Comparison of ENCODE assay signal across 8 mouse cellular contexts in genomic region chr13:20183512-20184238, GRCm38 (mm10).
DNase-seq lines count a peak whose midpoint lies in the region; ATAC-seq and TF ChIP-seq lines count a peak whose summit lies in the region.

No protein-coding gene starts in this region.

- H3K4me1 ChIP-seq in ES-E14 (ENCODE audit: control insufficient read depth in 2 of 2, insufficient read depth in 2 of 2, low read length in 2 of 2, poor library complexity in 1 of 2), result peaks cover 7 to 31% of the 10 kb centered on the region in 2 experiments
- H3K4me1 ChIP-seq in hindbrain, embryonic 15.5 days (replicated peaks), result peaks cover 18% of the 10 kb centered on the region
- peaks cover 12 to 41% of the 10 kb centered on the region in 2 experiments for H3K4me1 ChIP-seq in liver, embryonic 14.5 days (replicated peaks; ENCODE audit: control insufficient read depth in 2 of 2, insufficient read depth in 2 of 2, low read length in 1 of 2)

- peak; percentile 40; the same call in 1 of the 2 replicates for TF ChIP-seq CTCF in gastrocnemius, adult 2 months (IDR thresholded peaks at IDR 0.05)
- peak; percentile 51 for TF ChIP-seq CTCF in liver, embryonic 14.5 days (IDR thresholded peaks at IDR 0.05; ENCODE audit: low read depth)

- no peak overlapping the region for H3K4me3 ChIP-seq in gastrocnemius, adult 2 months
- peak overlapping the region in 1 of 2 experiments; percentile 5; a peak in 1 of 4 replicates for H3K4me3 ChIP-seq in ES-E14 (ENCODE audit: insufficient read depth in 1 of 2, low read depth in 1 of 2, low read length in 2 of 2, poor library complexity in 1 of 2, severe bottlenecking in 1 of 2)
- no peak overlapping the region for H3K4me3 ChIP-seq in hindbrain, embryonic 15.5 days
- H3K4me3 ChIP-seq in liver, embryonic 14.5 days (ENCODE audit: insufficient read depth in 1 of 2, low read depth in 2 of 2, low read length in 2 of 2), result no peak overlapping the region

- peak overlapping the region; percentile 73 for H3K27ac ChIP-seq in gastrocnemius, adult 2 months
- H3K27ac ChIP-seq in ES-E14 (ENCODE audit: insufficient read depth, low read depth, low read length, poor library complexity, severe bottlenecking), result peak overlapping the region; percentile 70; the same call in 1 of the 2 replicates
- H3K27ac ChIP-seq in hindbrain, embryonic 15.5 days (replicated peaks), result peak overlapping the region; percentile 9; the same call in 1 of the 2 replicates
- H3K27ac ChIP-seq in liver, embryonic 14.5 days, result no peak overlapping the region

- peak; percentile 71 for ATAC-seq in hindbrain, embryonic 15.5 days (ENCODE audit: low FRiP score, low read depth)
- peak; percentile 51 for ATAC-seq in liver, embryonic 14.5 days (ENCODE audit: insufficient read depth)

- WGBS in hindbrain, embryonic 15.5 days, result 7% methylated on average over 9 of the region's 9 CpGs
- 6% methylated on average over 9 of the region's 9 CpGs for WGBS in liver, embryonic 14.5 days (ENCODE audit: insufficient replicate concordance)

- H3K9ac ChIP-seq in ES-E14 (ENCODE audit: insufficient read depth, low read depth, low read length, poor library complexity, severe bottlenecking), result no peak overlapping the region
- H3K9ac ChIP-seq in hindbrain, embryonic 15.5 days, result no peak overlapping the region
- H3K9ac ChIP-seq in liver, embryonic 14.5 days (replicated peaks), result no peak overlapping the region

- intact Hi-C loops in gastrocnemius, adult 2 months (cut with DNase I), result loop anchor here (10.0 kb wide), 1 partner anchor 51 kb away; no protein-coding TSS in a partner anchor

- H3K36me3 ChIP-seq in ES-E14 (ENCODE audit: control insufficient read depth, insufficient read depth, low read length, poor library complexity, severe bottlenecking), result peaks cover 2% of the 10 kb centered on the region; the same call in 1 of the 2 replicates
- no peaks in the 10 kb centered on the region for H3K36me3 ChIP-seq in hindbrain, embryonic 15.5 days
- no peaks in the 10 kb centered on the region for H3K36me3 ChIP-seq in liver, embryonic 14.5 days (replicated peaks; ENCODE audit: control insufficient read depth, insufficient read depth, low read depth)

- H3K4me2 ChIP-seq in hindbrain, embryonic 15.5 days, result peak overlapping the region; percentile 2; the same call in 1 of the 2 replicates
- peak overlapping the region; percentile 50 for H3K4me2 ChIP-seq in liver, embryonic 14.5 days (ENCODE audit: low read depth)

- no peaks in the 10 kb centered on the region for H3K27me3 ChIP-seq in hindbrain, embryonic 15.5 days
- H3K27me3 ChIP-seq in liver, embryonic 14.5 days (ENCODE audit: control insufficient read depth, insufficient read depth, low read length), result peaks cover 5% of the 10 kb centered on the region

- in situ Hi-C loops in ES-E14 (cut with MboI; ENCODE audit: low sequenced_read_pairs in 2 of 2, unreplicated experiment in 2 of 2), result loop anchor here in 1 of 2 experiments (10.0 kb wide), 1 partner anchor 89 kb away; the partner anchor contains the start of gene Elmo1

- no peaks in the 10 kb centered on the region for H3K9me3 ChIP-seq in ES-E14 (ENCODE audit: control insufficient read depth, insufficient read depth, low read depth, low read length)
- H3K9me3 ChIP-seq in hindbrain, embryonic 15.5 days, result no peaks in the 10 kb centered on the region
- H3K9me3 ChIP-seq in liver, embryonic 14.5 days (ENCODE audit: control insufficient read depth, low read length), result no peaks in the 10 kb centered on the region

- no peak for DNase-seq in gastrocnemius, adult 2 months
- no peak for DNase-seq in gastrocnemius, postnatal 4 days (ENCODE audit: low spot score in 2 of 2)
- no peak for DNase-seq in ES-E14 (ENCODE audit: low read depth, low spot score)
- peak; percentile 20 for DNase-seq in embryo, embryonic 9.5 days (ENCODE audit: extremely low spot score)
- peak in 1 of 3 experiments; percentile 42 for DNase-seq in liver, embryonic 14.5 days (ENCODE audit: low read depth in 3 of 3, low spot score in 3 of 3)
- DNase-seq in natural killer cell, adult 2 months (ENCODE audit: low spot score in 2 of 2), result peak; percentile 43 to 57
- DNase-seq in urinary bladder, postnatal 10 days (ENCODE audit: low spot score), result no peak

- TF ChIP-seq EP300 in liver, embryonic 14.5 days (IDR thresholded peaks at IDR 0.05; ENCODE audit: low read depth), result peak; percentile 65

TF ChIP-seq in ES-E14, 5 proteins besides CTCF, POLR2A, EP300 and RAD21:
- no peak for TF ChIP-seq MAFK (IDR thresholded peaks at IDR 0.05; ENCODE audit: insufficient read depth, low read depth, low read length)
- TF ChIP-seq ZNF384 (IDR thresholded peaks at IDR 0.05; ENCODE audit: low read depth, low read length), result no peak
- no peak for TF ChIP-seq CHD2 (IDR thresholded peaks at IDR 0.05; ENCODE audit: low read depth, low read length)
- no peak for TF ChIP-seq ZC3H11A (IDR thresholded peaks at IDR 0.05; ENCODE audit: borderline replicate concordance, low read depth, low read length)
- no peak for TF ChIP-seq HCFC1 (IDR thresholded peaks at IDR 0.05; ENCODE audit: borderline replicate concordance, insufficient read depth, low read length)

Comparison
In these comparisons a context has a peak if more than half of its experiments do, and no peak if none do; other contexts are left out.
1. DNase-seq: peak in embryo, embryonic 9.5 days (single experiment) and natural killer cell, adult 2 months (2 of 2); none in gastrocnemius, adult 2 months (single experiment), gastrocnemius, postnatal 4 days (0 of 2), ES-E14 (single experiment) and urinary bladder, postnatal 10 days (single experiment).